Mouse (Mus musculus) midbrain, embryonic 15.5 days (tissue): ENCODE measurements around the gene Kcnip4. TPM values are rescaled to one million over a fixed set of nuclear protein-coding genes. Genes with fewer than 3 reads are reported as not detected.

ENCODE experiments used
- ATAC-seq: fragments of 200-750 bp; cut with Nextera tagmentation; replicated peaks from 2 replicates; pipeline ENCODE4 v1.8.0; 2017; ENCODE audit warnings: moderate TSS enrichment
- H3K27ac ChIP-seq: fragments of 300-500 bp; sonication (generic); 2 replicates; pipeline ENCODE4 v1.5.1; 2015; ENCODE audit warnings: mild to moderate bottlenecking, inconsistent platforms
- H3K27me3 ChIP-seq: fragments of 300-500 bp; sonication (generic); replicated peaks from 2 replicates; pipeline ENCODE4 v1.6.1; 2015; ENCODE audit warnings: inconsistent platforms
- H3K36me3 ChIP-seq: fragments of 300-500 bp; sonication (generic); replicated peaks from 2 replicates; pipeline ENCODE4 v1.6.1; 2015; ENCODE audit warnings: inconsistent platforms
- H3K4me1 ChIP-seq: fragments of 300-500 bp; sonication (generic); 2 replicates; pipeline ENCODE4 v1.6.1; 2015; ENCODE audit warnings: inconsistent platforms
- H3K4me2 ChIP-seq: fragments of 300-500 bp; sonication (generic); 2 replicates; pipeline ENCODE4 v1.6.1; 2015; ENCODE audit warnings: inconsistent platforms, mild to moderate bottlenecking, moderate library complexity
- H3K4me3 ChIP-seq: fragments of 300-500 bp; sonication (generic); 2 replicates; pipeline ENCODE4 v1.5.1; 2015; ENCODE audit warnings: mild to moderate bottlenecking, inconsistent platforms
- H3K9ac ChIP-seq: fragments of 300-500 bp; sonication (generic); 2 replicates; pipeline ENCODE4 v1.6.1; 2015; ENCODE audit warnings: mild to moderate bottlenecking, inconsistent platforms
- H3K9me3 ChIP-seq: fragments of 300-500 bp; sonication (generic); 2 replicates; pipeline ENCODE4 v1.6.1; 2016; ENCODE audit warnings: inconsistent platforms
- whole genome bisulfite sequencing: fragments of 180-500 bp; shearing (Covaris S2); methylation state at CpG from one replicate; pipeline ENCODE4 v1.1.7; 2015; ENCODE audit warnings: mixed read lengths; 5-methylcytosine and 5-hydroxymethylcytosine counted together
- polyA plus RNA-seq: library from polyadenylated mRNA; unstranded; fragments of >200 nt; fragmentation: Nextera tagmentation; extraction: Ambion mirVana; gene quantifications from 2 replicates; pipeline ENCODE4 v1.2.1, GENCODE M21; 2015

Kcnip4 gene
- polyA plus RNA-seq, 1 experiment from 2014 or later, result 17.6 TPM

- no peaks in the 10 kb centered on the region for H3K36me3 ChIP-seq
- no peak overlapping the region for H3K9ac ChIP-seq
- no peaks in the 10 kb centered on the region for H3K27me3 ChIP-seq
- WGBS, result 76% methylated on average over 3 of the region's 3 CpGs
- H3K4me3 ChIP-seq, result no peak overlapping the region
- H3K9me3 ChIP-seq, result no peaks in the 10 kb centered on the region
- no peaks in the 10 kb centered on the region for H3K4me1 ChIP-seq
- no peak overlapping the region for H3K4me2 ChIP-seq
- H3K27ac ChIP-seq, result no peak overlapping the region
- no peak for ATAC-seq
These were observed 1021.6 kb downstream of the Kcnip4 start for GRCm38 (mm10) chr5:48503094-48503493.

GRCm38 (mm10) chr5:48502442-48502841 lies 1022.3 kb downstream of the Kcnip4 start:
- Histone ChIP-seq H3K27me3 (no peaks in the 10 kb centered on the region), H3K4me1 (no peaks in the 10 kb centered on the region), H3K4me3 (no peak overlapping the region), H3K9me3 (no peaks in the 10 kb centered on the region), H3K27ac (no peak overlapping the region), H3K9ac (no peak overlapping the region), H3K36me3 (no peaks in the 10 kb centered on the region), H3K4me2 (no peak overlapping the region)
- no peak for ATAC-seq

GRCm38 (mm10) chr5:48500204-48500603 lies 1024.5 kb downstream of the Kcnip4 start:
- H3K9me3 ChIP-seq, result no peaks in the 10 kb centered on the region
- H3K4me3 ChIP-seq, result no peak overlapping the region
- WGBS, result 87% methylated on average over 5 of the region's 5 CpGs
- no peaks in the 10 kb centered on the region for H3K36me3 ChIP-seq
- H3K9ac ChIP-seq, result no peak overlapping the region
- no peak for ATAC-seq
- no peaks in the 10 kb centered on the region for H3K4me1 ChIP-seq
- H3K27me3 ChIP-seq, result no peaks in the 10 kb centered on the region
- H3K4me2 ChIP-seq, result no peak overlapping the region
- no peak overlapping the region for H3K27ac ChIP-seq

- Histone ChIP-seq H3K4me1 (no peaks in the 10 kb centered on the region), H3K9me3 (no peaks in the 10 kb centered on the region), H3K4me3 (no peak overlapping the region), H3K4me2 (no peak overlapping the region), H3K27me3 (no peaks in the 10 kb centered on the region), H3K9ac (no peak overlapping the region), H3K36me3 (no peaks in the 10 kb centered on the region), H3K27ac (no peak overlapping the region)
- WGBS, result 82% methylated on average over 3 of the region's 3 CpGs
- ATAC-seq, result no peak
These were observed 1033.7 kb downstream of the Kcnip4 start for GRCm38 (mm10) chr5:48490864-48491477.

- Histone ChIP-seq H3K4me3 (no peak overlapping the region), H3K27me3 (no peaks in the 10 kb centered on the region), H3K36me3 (no peaks in the 10 kb centered on the region), H3K27ac (no peak overlapping the region), H3K4me2 (no peak overlapping the region), H3K4me1 (no peaks in the 10 kb centered on the region), H3K9me3 (no peaks in the 10 kb centered on the region), H3K9ac (no peak overlapping the region)
- 23% methylated on average over 5 of the region's 5 CpGs for WGBS
- peak; percentile 69; the same call in 1 of the 2 replicates for ATAC-seq
These were observed 1035.0 kb downstream of the Kcnip4 start for GRCm38 (mm10) chr5:48489549-48490288.

- H3K9me3 ChIP-seq, result no peaks in the 10 kb centered on the region
- no peak for ATAC-seq
- H3K4me1 ChIP-seq, result no peaks in the 10 kb centered on the region
- no peak overlapping the region for H3K9ac ChIP-seq
- H3K4me3 ChIP-seq, result no peak overlapping the region
- H3K27me3 ChIP-seq, result no peaks in the 10 kb centered on the region
- no peaks in the 10 kb centered on the region for H3K36me3 ChIP-seq
- no peak overlapping the region for H3K4me2 ChIP-seq
- WGBS, result 90% methylated on average over 2 of the region's 2 CpGs
- no peak overlapping the region for H3K27ac ChIP-seq
These were observed 1041.6 kb downstream of the Kcnip4 start for GRCm38 (mm10) chr5:48483112-48483511.

GRCm38 (mm10) chr5:48460221-48460620 lies 1064.5 kb downstream of the Kcnip4 start:
- 75% methylated on average over 2 of the region's 2 CpGs for WGBS
- Histone ChIP-seq H3K4me2 (no peak overlapping the region), H3K4me1 (no peaks in the 10 kb centered on the region), H3K9ac (no peak overlapping the region), H3K27ac (no peak overlapping the region), H3K9me3 (no peaks in the 10 kb centered on the region), H3K36me3 (no peaks in the 10 kb centered on the region), H3K4me3 (no peak overlapping the region), H3K27me3 (no peaks in the 10 kb centered on the region)
- ATAC-seq, result no peak

- WGBS, result 71% methylated on average over 1 of the region's 1 CpGs
- no peak for ATAC-seq
- Histone ChIP-seq H3K9me3 (no peaks in the 10 kb centered on the region), H3K9ac (no peak overlapping the region), H3K4me2 (no peak overlapping the region), H3K27ac (no peak overlapping the region), H3K36me3 (no peaks in the 10 kb centered on the region), H3K4me1 (no peaks in the 10 kb centered on the region), H3K27me3 (no peaks in the 10 kb centered on the region), H3K4me3 (no peak overlapping the region)
These were observed 1075.8 kb downstream of the Kcnip4 start for GRCm38 (mm10) chr5:48448888-48449287.

GRCm38 (mm10) chr5:48430459-48430858 lies 1094.2 kb downstream of the Kcnip4 start:
- no peak overlapping the region for H3K9ac ChIP-seq
- no peaks in the 10 kb centered on the region for H3K4me1 ChIP-seq
- no peak overlapping the region for H3K27ac ChIP-seq
- H3K4me3 ChIP-seq, result no peak overlapping the region
- H3K9me3 ChIP-seq, result no peaks in the 10 kb centered on the region
- peak; percentile 67 for ATAC-seq
- no peak overlapping the region for H3K4me2 ChIP-seq
- no peaks in the 10 kb centered on the region for H3K36me3 ChIP-seq
- no peaks in the 10 kb centered on the region for H3K27me3 ChIP-seq

- Histone ChIP-seq H3K27ac (no peak overlapping the region), H3K27me3 (no peaks in the 10 kb centered on the region), H3K4me2 (no peak overlapping the region), H3K36me3 (no peaks in the 10 kb centered on the region), H3K4me1 (no peaks in the 10 kb centered on the region), H3K4me3 (no peak overlapping the region), H3K9me3 (no peaks in the 10 kb centered on the region), H3K9ac (no peak overlapping the region)
- no peak for ATAC-seq
- WGBS, result 83% methylated on average over 1 of the region's 1 CpGs
These were observed 1102.8 kb downstream of the Kcnip4 start for GRCm38 (mm10) chr5:48421957-48422356.

- Histone ChIP-seq H3K4me2 (no peak overlapping the region), H3K9me3 (no peaks in the 10 kb centered on the region), H3K27ac (no peak overlapping the region), H3K27me3 (no peaks in the 10 kb centered on the region), H3K4me1 (no peaks in the 10 kb centered on the region), H3K36me3 (no peaks in the 10 kb centered on the region), H3K9ac (no peak overlapping the region), H3K4me3 (no peak overlapping the region)
- WGBS, result 84% methylated on average over 2 of the region's 2 CpGs
- no peak for ATAC-seq
These were observed 1105.0 kb downstream of the Kcnip4 start for GRCm38 (mm10) chr5:48419741-48420140.

GRCm38 (mm10) chr5:48412261-48412660 lies 1112.4 kb downstream of the Kcnip4 start:
- no peaks in the 10 kb centered on the region for H3K9me3 ChIP-seq
- no peak overlapping the region for H3K9ac ChIP-seq
- WGBS, result 97% methylated on average over 4 of the region's 4 CpGs
- no peaks in the 10 kb centered on the region for H3K36me3 ChIP-seq
- H3K4me2 ChIP-seq, result no peak overlapping the region
- no peak overlapping the region for H3K27ac ChIP-seq
- no peak for ATAC-seq
- no peaks in the 10 kb centered on the region for H3K4me1 ChIP-seq
- H3K4me3 ChIP-seq, result no peak overlapping the region
- no peaks in the 10 kb centered on the region for H3K27me3 ChIP-seq

- Histone ChIP-seq H3K27me3 (no peaks in the 10 kb centered on the region), H3K4me1 (no peaks in the 10 kb centered on the region), H3K27ac (no peak overlapping the region), H3K9ac (no peak overlapping the region), H3K9me3 (no peaks in the 10 kb centered on the region), H3K4me3 (no peak overlapping the region), H3K4me2 (no peak overlapping the region), H3K36me3 (no peaks in the 10 kb centered on the region)
- 87% methylated on average over 4 of the region's 4 CpGs for WGBS
- ATAC-seq, result no peak
These were observed 1113.2 kb downstream of the Kcnip4 start for GRCm38 (mm10) chr5:48411462-48411861.
